Mouse (Mus musculus) myocyte (in vitro differentiated cells): ENCODE measurements around the gene Snx20.

Experiments
- CEBPB ChIP-seq: IDR thresholded peaks from 2 replicates; pipeline ENCODE4 v1.6.1; 2011; ENCODE audit warnings: mild to moderate bottlenecking, moderate library complexity; ENCODE audit not compliant: poor library complexity, insufficient read depth, severe bottlenecking
- TCF12 ChIP-seq: IDR thresholded peaks from one replicate; pipeline ENCODE4 v1.6.1; 2011; ENCODE audit warnings: mild to moderate bottlenecking, control low read depth; ENCODE audit not compliant: poor library complexity, insufficient read depth, severe bottlenecking

DNA sequence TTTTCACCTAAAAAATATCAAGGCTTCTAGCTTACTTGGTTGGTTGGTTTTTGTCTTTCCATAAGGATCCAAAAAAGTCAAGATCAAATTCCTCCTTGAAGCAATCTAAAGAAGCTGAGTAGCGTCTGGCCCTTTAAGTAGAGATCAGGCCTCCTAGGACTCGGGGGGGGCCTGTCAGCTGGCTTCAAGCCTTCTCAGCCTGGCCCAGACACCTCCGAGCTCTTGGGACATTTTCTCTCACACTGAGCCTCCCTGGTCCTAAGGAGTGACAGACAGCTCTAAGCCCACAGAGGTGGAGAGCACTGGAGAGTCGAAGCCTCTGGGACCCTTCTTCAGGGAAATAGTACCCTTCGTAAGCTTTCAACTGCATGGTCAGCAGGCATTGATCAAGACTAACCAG is 37.4 kb downstream of the Snx20 start:
- TF ChIP-seq CEBPB (no peak), TCF12 (no peak)
